Mouse (Mus musculus): Measurements from ENCODE around the gene Osgep. TPM values are rescaled to one million over a fixed set of nuclear protein-coding genes. Genes with fewer than 3 reads are reported as not detected.
"Not testable (repeated sequence)": the region's sequence is repeated elsewhere in the genome, so short reads cannot be mapped to it uniquely, and the experiment has no call there.

The Osgep gene
- total RNA-seq, 2 experiments from 2014 or later, result 45.3 to 63.1 TPM

- no peak for TF ChIP-seq CTCF (IDR thresholded peaks at IDR 0.05)
- DNase-seq, result no peak
- Histone ChIP-seq H3K4me3 (no peak overlapping the region), H3K27ac (no peak overlapping the region)
- intact Hi-C loops (cut with DNase I), result no loop called here
Observed at GRCm38 (mm10) chr14:50868211-50868610, 56.5 kb downstream of the Osgep start.

GRCm38 (mm10) chr14:50866966-50867365, 57.7 kb downstream of the Osgep start:
- intact Hi-C loops (cut with DNase I), result no loop called here
- no peak overlapping the region for H3K27ac ChIP-seq
- no peak overlapping the region for H3K4me3 ChIP-seq
- TF ChIP-seq CTCF (IDR thresholded peaks at IDR 0.05), result no peak
- no peak for DNase-seq

- H3K4me3 ChIP-seq; intact Hi-C loops (cut with DNase I); DNase-seq; H3K27ac ChIP-seq: not testable (repeated sequence)
Observed at GRCm38 (mm10) chr14:50865005-50865404, 59.7 kb downstream of the Osgep start.

GRCm38 (mm10) chr14:50862641-50863040, 62.1 kb downstream of the Osgep start:
- no peak overlapping the region for H3K4me3 ChIP-seq
- TF ChIP-seq CTCF (IDR thresholded peaks at IDR 0.05), result no peak
- DNase-seq, result no peak
- intact Hi-C loops (cut with DNase I), result no loop called here
- H3K27ac ChIP-seq, result no peak overlapping the region

Other genes with a start within 250 kb of the Osgep start
- not detected for gene Olfr747, start 231.7 kb downstream of the Osgep start, total RNA-seq (2021)
- gene Olfr748, start 217.5 kb downstream of the Osgep start, total RNA-seq (2021), result not detected
- not detected for gene Olfr749, start 179.8 kb downstream of the Osgep start, total RNA-seq (2021)
- gene Ttc5, start 139.4 kb downstream of the Osgep start, total RNA-seq (2021), result 1 to 10 TPM; 6.2 to 6.4 TPM
- not detected for gene Ccnb1ip1, start 117.2 kb downstream of the Osgep start, total RNA-seq (2021)
- 10 to 100 TPM; 10.2 TPM for gene Parp2, start 117.1 kb downstream of the Osgep start, total RNA-seq (2021)
- 1 to 10 TPM; 6.6 to 9.5 TPM for gene Tep1, start 54.3 kb downstream of the Osgep start, total RNA-seq (2021)
- gene Klhl33, start 27.4 kb downstream of the Osgep start, total RNA-seq (2021), result 10 to 100 TPM; 68.8 to 76.8 TPM
- 10 to 100 TPM; 28.0 to 28.1 TPM for gene Apex1, start 75 bp upstream of the Osgep start, total RNA-seq (2021)
- 10 to 100 TPM; 16.2 to 16.6 TPM for gene Pip4p1, start 6.0 kb upstream of the Osgep start, total RNA-seq (2021)
- 1 to 10 TPM; 3.6 to 5.9 TPM for gene Pnp, start 6.2 kb upstream of the Osgep start, total RNA-seq (2021)
- 1 to 10 TPM; 2.9 to 7.8 TPM for gene Gm49342, start 19.6 kb upstream of the Osgep start, total RNA-seq (2021)
- gene Pnp2, start 31.1 kb upstream of the Osgep start, total RNA-seq (2021), result under 1 TPM in 1 of 2 experiments, not detected in 1; 0.47 TPM
- not detected for gene Rnase10, start 82.9 kb upstream of the Osgep start, total RNA-seq (2021)
- not detected for gene Rnase9, start 117.0 kb upstream of the Osgep start, total RNA-seq (2021)
- not detected for gene Rnase11, start 125.3 kb upstream of the Osgep start, total RNA-seq (2021)
- gene Rnase12, start 132.8 kb upstream of the Osgep start, total RNA-seq (2021), result not detected
- not detected for gene Olfr750, start 149.5 kb upstream of the Osgep start, total RNA-seq (2021)
- 10 to 100 TPM; 34.6 to 40.1 TPM for gene Rnase4, start 166.2 kb upstream of the Osgep start, total RNA-seq (2021)
- gene Ang, start 166.3 kb upstream of the Osgep start, total RNA-seq (2021), result 1 to 10 TPM; 4.0 TPM
- gene Eddm3b, start 189.5 kb upstream of the Osgep start, total RNA-seq (2021), result not detected
- under 1 TPM in 1 of 2 experiments, not detected in 1; 0.64 TPM for gene Rnase6, start 199.0 kb upstream of the Osgep start, total RNA-seq (2021)
- not detected for gene Rnase1, start 221.9 kb upstream of the Osgep start, total RNA-seq (2021)
- not detected for gene Rnase2b, start 237.4 kb upstream of the Osgep start, total RNA-seq (2021)